ENCODE assay signal across 25 mouse cellular contexts in genomic region chr2:129814033-129814432, GRCm38 (mm10). TPM values are rescaled to one million over a fixed set of nuclear protein-coding genes. Genes with fewer than 3 reads are reported as not detected.
DNase-seq lines count a peak whose midpoint lies in the region; ATAC-seq and TF ChIP-seq lines count a peak whose summit lies in the region.
"Had no signal": no experiment of that assay in that cellular context is flagged by ENCODE, and none has a peak within 500 bp of the region (broad histone marks: within the 10 kb centered on the region; RNA-seq: fewer than 3 reads in every experiment).

No protein-coding gene starts in this region.

- H3K4me3 ChIP-seq in liver, embryonic 12.5 days, result no peak overlapping the region
- no peak overlapping the region for H3K4me3 ChIP-seq in liver, embryonic 14.5 days (ENCODE audit: insufficient read depth in 1 of 2, low read depth in 2 of 2, low read length in 2 of 2)
- no peak overlapping the region for H3K4me3 ChIP-seq in liver, postnatal 0 days (ENCODE audit: low read depth, low read length)
- no peak overlapping the region for H3K4me3 ChIP-seq in hindbrain, embryonic 12.5 days
- H3K4me3 ChIP-seq: embryonic facial prominence, embryonic 12.5 days; embryonic facial prominence, embryonic 15.5 days; erythroblast, embryonic 14.5 days; forebrain, embryonic 12.5 days; forebrain, embryonic 15.5 days; heart, adult 2 months; hindbrain, embryonic 13.5 days had no signal

- TF ChIP-seq CTCF in liver, embryonic 14.5 days (IDR thresholded peaks at IDR 0.05; ENCODE audit: low read depth), result no peak
- TF ChIP-seq CTCF in liver, postnatal 0 days (IDR thresholded peaks at IDR 0.05; ENCODE audit: low read depth), result no peak

- peak; percentile 80 for ATAC-seq in liver, embryonic 12.5 days
- peak; percentile 74 for ATAC-seq in liver, embryonic 14.5 days (ENCODE audit: insufficient read depth)
- no peak for ATAC-seq in liver, postnatal 0 days
- ATAC-seq in hindbrain, embryonic 12.5 days (ENCODE audit: low FRiP score), result no peak
- ATAC-seq: forebrain, embryonic 15.5 days; hindbrain, embryonic 16.5 days had no signal

- peaks cover 94% of the 10 kb centered on the region for H3K36me3 ChIP-seq in liver, embryonic 12.5 days
- peaks cover 28% of the 10 kb centered on the region for H3K36me3 ChIP-seq in liver, embryonic 14.5 days (replicated peaks; ENCODE audit: control insufficient read depth, insufficient read depth, low read depth)
- H3K36me3 ChIP-seq in liver, postnatal 0 days (replicated peaks; ENCODE audit: insufficient read depth, low read length), result peaks cover 33% of the 10 kb centered on the region; the same call in 1 of the 2 replicates
- H3K36me3 ChIP-seq in hindbrain, embryonic 12.5 days, result peaks cover 41% of the 10 kb centered on the region

- no peak overlapping the region for H3K9ac ChIP-seq in liver, embryonic 12.5 days
- H3K9ac ChIP-seq in liver, embryonic 14.5 days (replicated peaks), result no peak overlapping the region
- H3K9ac ChIP-seq in liver, postnatal 0 days (replicated peaks), result no peak overlapping the region
- no peak overlapping the region for H3K9ac ChIP-seq in hindbrain, embryonic 12.5 days
- H3K9ac ChIP-seq: embryonic facial prominence, embryonic 12.5 days; embryonic facial prominence, embryonic 15.5 days; forebrain, embryonic 12.5 days; forebrain, embryonic 15.5 days; hindbrain, embryonic 13.5 days had no signal

- H3K4me2 ChIP-seq in liver, embryonic 12.5 days, result peak overlapping the region; percentile 10; the same call in 1 of the 2 replicates
- H3K4me2 ChIP-seq in liver, embryonic 14.5 days (ENCODE audit: low read depth), result peak overlapping the region; percentile 18; the same call in 1 of the 2 replicates
- H3K4me2 ChIP-seq in liver, postnatal 0 days (ENCODE audit: low read depth, low read length), result no peak overlapping the region
- no peak overlapping the region for H3K4me2 ChIP-seq in hindbrain, embryonic 12.5 days (replicated peaks)
- H3K4me2 ChIP-seq: embryonic facial prominence, embryonic 12.5 days; embryonic facial prominence, embryonic 15.5 days; forebrain, embryonic 12.5 days; forebrain, embryonic 15.5 days; heart, embryonic 11.5 days; hindbrain, embryonic 13.5 days had no signal

- no peaks in the 10 kb centered on the region for H3K27me3 ChIP-seq in liver, embryonic 12.5 days (replicated peaks)
- H3K27me3 ChIP-seq in liver, embryonic 14.5 days (ENCODE audit: control insufficient read depth, insufficient read depth, low read length), result no peaks in the 10 kb centered on the region
- no peaks in the 10 kb centered on the region for H3K27me3 ChIP-seq in liver, postnatal 0 days (ENCODE audit: insufficient read depth, low read length)
- H3K27me3 ChIP-seq in hindbrain, embryonic 12.5 days, result no peaks in the 10 kb centered on the region
- H3K27me3 ChIP-seq: CH12.LX; embryonic facial prominence, embryonic 12.5 days; embryonic facial prominence, embryonic 15.5 days; forebrain, embryonic 12.5 days; forebrain, embryonic 15.5 days; hindbrain, embryonic 13.5 days had no signal

- H3K9me3 ChIP-seq in liver, embryonic 12.5 days (replicated peaks), result no peaks in the 10 kb centered on the region
- H3K9me3 ChIP-seq in liver, embryonic 14.5 days (ENCODE audit: control insufficient read depth, low read length), result no peaks in the 10 kb centered on the region
- H3K9me3 ChIP-seq in liver, postnatal 0 days (ENCODE audit: low read length), result no peaks in the 10 kb centered on the region
- H3K9me3 ChIP-seq in hindbrain, embryonic 12.5 days (replicated peaks), result no peaks in the 10 kb centered on the region
- H3K9me3 ChIP-seq: embryonic facial prominence, embryonic 12.5 days; embryonic facial prominence, embryonic 15.5 days; forebrain, embryonic 12.5 days; forebrain, embryonic 15.5 days; G1E; hindbrain, embryonic 13.5 days had no signal

- no peak overlapping the region for H3K27ac ChIP-seq in liver, embryonic 12.5 days
- H3K27ac ChIP-seq in liver, embryonic 14.5 days, result no peak overlapping the region
- no peak overlapping the region for H3K27ac ChIP-seq in liver, postnatal 0 days (ENCODE audit: low read depth)
- no peak overlapping the region for H3K27ac ChIP-seq in hindbrain, embryonic 12.5 days
- H3K27ac ChIP-seq: embryonic facial prominence, embryonic 12.5 days; embryonic facial prominence, embryonic 15.5 days; forebrain, embryonic 12.5 days; forebrain, embryonic 15.5 days; heart, adult 2 months; hindbrain, embryonic 13.5 days had no signal

- peak; percentile 55 for TF ChIP-seq EP300 in liver, embryonic 14.5 days (IDR thresholded peaks at IDR 0.05; ENCODE audit: low read depth)
- peak; percentile 19; the same call in 1 of the 2 replicates for TF ChIP-seq EP300 in liver, postnatal 0 days (IDR thresholded peaks at IDR 0.05; ENCODE audit: low read depth)

- peaks cover 32% of the 10 kb centered on the region for H3K4me1 ChIP-seq in liver, embryonic 12.5 days
- H3K4me1 ChIP-seq in liver, embryonic 14.5 days (replicated peaks; ENCODE audit: control insufficient read depth in 2 of 2, insufficient read depth in 2 of 2, low read length in 1 of 2), result peaks cover 6 to 14% of the 10 kb centered on the region in 2 experiments; a peak in 3 of 4 replicates
- peaks cover 18% of the 10 kb centered on the region for H3K4me1 ChIP-seq in liver, postnatal 0 days (ENCODE audit: insufficient read depth)
- no peaks in the 10 kb centered on the region for H3K4me1 ChIP-seq in hindbrain, embryonic 12.5 days
- H3K4me1 ChIP-seq: embryonic facial prominence, embryonic 12.5 days; embryonic facial prominence, embryonic 15.5 days; forebrain, embryonic 12.5 days had no signal

- no peak for DNase-seq in liver, embryonic 14.5 days (ENCODE audit: low read depth in 3 of 3, low spot score in 3 of 3)
- no peak for DNase-seq in liver, postnatal 0 days
- no peak for DNase-seq in heart, adult 9 months (ENCODE audit: low spot score in 2 of 2)
- DNase-seq in Muller cell, postnatal 12 days (ENCODE audit: inconsistent ontology term), result no peak
- DNase-seq: adrenal gland, adult 2 months; adrenal gland, postnatal 14 days; B cell, adult 2 months; cerebellum, adult 11 months; cerebellum, adult 2 months; cerebellum, adult 9-11 months; cerebellum, postnatal 25 days; gastrocnemius, postnatal 36 days; heart, adult 2 months had no signal

- WGBS in liver, embryonic 12.5 days (ENCODE audit: insufficient replicate concordance), result 37% methylated on average over 3 of the region's 3 CpGs
- 20% methylated on average over 3 of the region's 3 CpGs for WGBS in liver, embryonic 14.5 days (ENCODE audit: insufficient replicate concordance)
- 63% methylated on average over 3 of the region's 3 CpGs for WGBS in liver, postnatal 0 days (ENCODE audit: insufficient replicate concordance)
- 98% methylated on average over 3 of the region's 3 CpGs for WGBS in hindbrain, embryonic 12.5 days

RNA-seq across cellular contexts. Expression of gene Stk35, which starts 13.7 kb away (rescaled TPM):
- polyA plus RNA-seq in liver, embryonic 12.5 days (2016; fragmentation: Nextera tagmentation; extraction: Ambion mirVana), result 10.0 and 11.1 TPM in 2 replicates
- polyA plus RNA-seq in liver, embryonic 14.5 days (2012; rRNA removed), result 5.8 and 6.4 TPM in 2 replicates
- 4.9 and 5.8 TPM in 2 replicates for polyA plus RNA-seq in liver, embryonic 14.5 days (2014; fragmentation: Nextera tagmentation; extraction: Ambion mirVana)
- polyA plus RNA-seq in liver, postnatal 0 days (2015; fragmentation: Nextera tagmentation; extraction: Ambion mirVana), result 2.7 TPM in 2 replicates
- 16.9 and 18.0 TPM in 2 replicates for polyA plus RNA-seq in hindbrain, embryonic 12.5 days (2016; fragmentation: Nextera tagmentation; extraction: Ambion mirVana)

Comparison
In these comparisons a context has a peak if more than half of its experiments do, and no peak if none do; other contexts are left out.
1. ATAC-seq: peak in liver, embryonic 12.5 days (single experiment) and liver, embryonic 14.5 days (single experiment); none in liver, postnatal 0 days (single experiment) and hindbrain, embryonic 12.5 days (single experiment).
2. H3K4me2 ChIP-seq: peak in liver, embryonic 12.5 days (single experiment) and liver, embryonic 14.5 days (single experiment); none in liver, postnatal 0 days (single experiment) and hindbrain, embryonic 12.5 days (single experiment).